Mouse (Mus musculus) adrenal gland (tissue): ENCODE results near the gene Gng12.
"Not testable (repeated sequence)": the region's sequence is repeated elsewhere in the genome, so short reads cannot be mapped to it uniquely, and the experiment has no call there.

Experiments used
- intact Hi-C: fragments of 180-260 bp; cut with DNase I; formaldehyde crosslinking; loops from one replicate; pipeline ENCODE4 v1.15.1; 2025
- long read RNA-seq, 2 experiments: library from polyadenylated mRNA; unstranded; transcript quantifications; one replicate each; pipeline ENCODE4 v2.0.0; 2020; ENCODE audit warnings: borderline replicate concordance in 1 of 2; ENCODE audit not compliant: insufficient replicate concordance in 1 of 2

Gng12 gene
- long read RNA-seq, experiment 1, full-length matches to known transcripts: 17 of 24 reads
- long read RNA-seq, experiment 1, partial matches to known transcripts: 1 of 24 reads
- long read RNA-seq, experiment 1, other reads (novel, unspliced or antisense): 6 of 24 reads
- long read RNA-seq, experiment 2, full-length matches to known transcripts: 21 of 27 reads
- long read RNA-seq, experiment 2, partial matches to known transcripts: 0 of 27 reads
- long read RNA-seq, experiment 2, other reads (novel, unspliced or antisense): 6 of 27 reads

DNA sequence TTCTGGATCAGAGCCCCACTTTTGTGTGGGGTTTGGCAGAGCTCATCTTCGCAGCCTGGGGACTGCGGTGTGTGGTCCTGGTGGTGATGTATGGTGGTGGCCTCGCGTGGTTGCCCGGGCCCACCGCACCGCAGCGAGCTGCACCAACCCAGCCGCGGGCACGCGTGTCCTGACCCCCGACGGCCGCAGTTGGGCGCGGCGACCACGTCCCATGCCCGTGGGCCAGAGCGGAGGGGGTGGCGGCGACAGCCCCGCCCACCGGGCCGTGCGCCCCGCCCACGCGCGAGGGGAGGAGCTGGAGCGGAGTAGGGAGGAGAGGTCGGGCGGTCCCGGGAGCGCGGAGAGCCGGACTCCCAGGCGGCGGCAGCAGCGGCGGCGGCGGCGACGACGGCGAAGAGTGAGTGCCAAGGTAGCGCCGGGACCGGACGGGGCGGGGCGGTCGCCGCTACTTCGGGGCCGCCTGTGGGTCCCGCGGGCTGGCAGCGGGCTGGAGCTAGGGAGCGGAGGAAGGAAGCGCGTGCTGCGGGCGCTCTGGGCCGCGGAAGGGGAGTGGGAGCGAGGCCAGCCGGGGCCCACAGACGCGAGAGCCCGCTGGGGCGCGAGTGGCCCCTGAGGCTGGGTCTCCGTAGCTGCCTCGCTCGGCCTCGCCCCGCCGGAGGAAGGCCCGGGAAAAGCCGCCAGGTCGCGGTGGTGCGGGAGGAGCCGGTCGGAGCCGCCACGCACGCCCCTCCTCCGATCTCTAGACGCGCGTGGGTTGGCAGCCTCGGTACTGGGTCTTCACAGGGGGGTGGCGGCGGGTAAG lies at the start of gene Gng12:
Gng12 (plus strand) TSS at position 279 of the 802 bp plus-strand sequence.
- intact Hi-C loops: loop anchor here (5.0 kb wide), 1 partner anchor 61 kb away; no protein-coding TSS in a partner anchor

- intact Hi-C loops: no loop called here
These were observed 47.3 kb upstream of the Gng12 start for GRCm38 (mm10) chr6:66848936-66849335.

DNA sequence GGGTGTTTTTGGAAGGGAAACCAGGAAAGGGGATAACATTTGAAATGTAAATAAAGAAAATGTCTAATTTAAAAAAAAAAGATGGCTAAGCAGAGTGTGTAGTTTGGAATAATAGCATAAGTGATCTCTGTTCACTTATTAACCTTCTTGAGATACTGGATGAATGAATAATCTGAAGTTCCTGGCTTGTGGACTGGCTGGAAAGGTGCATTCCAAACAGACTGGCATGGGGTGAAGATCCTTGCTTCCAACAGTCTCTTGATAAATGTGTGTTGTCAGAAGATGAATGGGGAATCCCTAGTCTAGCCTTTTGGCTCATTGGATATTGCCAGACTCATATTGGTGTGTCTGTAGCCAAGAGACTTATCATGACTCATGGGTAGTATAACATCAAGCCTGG lies 40.0 kb upstream of the Gng12 start:
- intact Hi-C loops: no loop called here

DNA sequence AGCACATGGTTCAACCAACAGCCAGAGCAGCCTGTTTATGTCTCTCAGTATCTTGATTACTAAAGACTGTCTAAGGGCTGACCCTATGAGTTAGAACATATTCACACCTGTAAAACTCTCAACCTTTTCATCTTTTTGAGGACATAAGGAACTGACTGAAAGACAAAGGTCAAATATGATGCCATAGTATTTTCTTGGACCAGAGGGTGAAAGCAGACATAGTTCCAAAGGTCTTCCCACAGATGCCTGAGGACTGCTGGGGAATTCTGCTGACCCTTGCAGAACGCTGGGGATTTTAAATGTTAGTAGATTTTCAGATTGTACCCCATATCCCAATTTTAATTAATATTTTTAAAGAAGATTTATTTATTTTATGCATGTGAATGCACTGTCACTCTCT lies 37.8 kb upstream of the Gng12 start:
- intact Hi-C loops: no loop called here

DNA sequence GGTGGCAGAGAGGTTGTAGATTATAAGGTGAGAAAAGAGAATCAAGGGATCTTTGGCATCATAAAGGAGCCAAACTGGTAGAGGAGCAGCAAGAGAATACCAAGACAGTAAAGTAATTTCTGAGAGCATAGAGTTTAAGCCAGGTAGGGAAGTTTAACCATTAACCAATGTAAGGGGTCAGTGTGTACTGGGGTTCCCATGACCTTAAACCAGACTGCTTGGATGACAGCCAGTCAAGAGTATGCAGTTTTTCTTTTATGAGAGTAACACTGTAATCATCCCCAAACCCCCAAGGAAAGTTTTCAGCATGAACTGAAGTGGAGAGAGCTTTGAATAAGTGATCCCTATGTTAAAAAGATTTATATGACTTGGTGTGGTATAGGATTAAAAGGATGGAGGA lies 36.8 kb upstream of the Gng12 start:
- intact Hi-C loops: no loop called here

DNA sequence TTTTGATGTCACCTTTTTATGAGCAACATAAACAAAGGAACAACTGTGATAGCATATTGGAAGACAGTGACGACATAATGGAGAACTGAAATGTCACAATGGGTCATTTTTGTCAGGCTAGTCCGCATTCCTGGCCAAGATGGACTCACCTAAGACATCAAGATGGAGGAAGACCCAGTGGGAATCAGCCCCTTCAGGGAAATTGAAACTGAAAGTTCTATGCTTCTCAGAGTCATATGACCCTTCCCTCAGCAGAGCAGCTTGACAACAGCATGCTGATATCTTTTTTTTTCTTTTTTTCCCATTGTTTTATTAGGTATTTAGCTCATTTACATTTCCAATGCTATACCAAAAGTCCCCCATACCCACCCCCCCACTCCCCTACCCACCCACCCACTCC lies 31.7 kb upstream of the Gng12 start:
- intact Hi-C loops: no loop called here

GRCm38 (mm10) chr6:66866295-66866694 lies 29.9 kb upstream of the Gng12 start:
- intact Hi-C loops: no loop called here

DNA sequence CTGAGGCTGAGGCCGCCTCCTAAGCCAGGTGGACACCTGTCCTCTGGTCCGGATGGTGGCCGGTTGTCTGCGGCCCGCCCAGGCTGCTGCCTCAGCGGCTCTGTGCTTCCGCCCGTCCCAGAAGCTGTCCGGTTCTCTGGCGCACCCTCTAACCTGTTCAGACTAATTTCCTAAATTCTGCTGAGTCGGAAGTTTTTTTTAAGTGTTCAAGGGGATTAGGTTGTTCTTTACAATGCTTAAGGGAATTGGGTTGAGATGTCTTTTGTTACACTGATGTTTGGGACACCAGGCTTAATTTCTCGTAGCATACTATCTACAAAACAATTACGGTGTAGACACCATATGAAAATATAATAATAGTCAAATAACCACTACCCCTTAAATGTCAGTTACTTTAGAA lies 19.1 kb upstream of the Gng12 start:
- intact Hi-C loops: not testable (repeated sequence)

DNA sequence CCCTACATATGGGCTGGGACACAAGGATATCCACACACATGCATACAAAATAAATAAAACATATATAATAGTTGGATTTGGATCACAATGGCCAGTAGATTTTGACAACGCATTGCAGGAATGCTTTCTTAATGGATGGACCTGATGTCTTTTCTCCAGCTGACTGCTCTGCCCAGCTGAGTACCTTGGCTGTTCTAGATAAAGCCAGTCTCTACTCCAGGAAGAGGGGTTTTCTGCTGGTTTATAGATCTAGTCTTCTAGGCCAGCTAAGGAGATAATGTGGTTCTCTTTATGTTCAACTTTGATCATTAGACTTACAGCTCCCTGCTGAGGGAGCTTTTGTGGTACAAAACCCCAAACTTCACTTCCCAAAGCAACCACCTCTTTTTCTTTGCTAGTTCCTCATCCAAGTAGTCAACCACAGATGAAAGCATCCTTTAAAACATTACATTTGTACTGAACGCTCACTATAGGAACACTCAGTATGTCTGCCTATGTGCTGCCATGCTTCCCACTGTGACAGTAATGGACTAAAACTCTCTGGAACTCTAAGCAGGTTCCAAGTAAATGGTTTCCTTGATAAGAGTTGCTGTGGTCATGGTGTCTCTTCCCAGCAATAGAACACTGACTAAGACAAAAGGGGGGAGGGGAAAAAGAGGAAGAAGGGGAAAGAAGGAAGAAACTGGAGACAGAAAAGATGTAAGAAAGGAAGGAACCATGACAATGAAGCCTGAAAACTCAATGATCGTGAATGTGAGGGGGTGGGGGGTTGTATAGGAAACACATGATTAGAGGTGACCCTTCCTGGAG lies 5.6 kb upstream of the Gng12 start:
- intact Hi-C loops: no loop called here

DNA sequence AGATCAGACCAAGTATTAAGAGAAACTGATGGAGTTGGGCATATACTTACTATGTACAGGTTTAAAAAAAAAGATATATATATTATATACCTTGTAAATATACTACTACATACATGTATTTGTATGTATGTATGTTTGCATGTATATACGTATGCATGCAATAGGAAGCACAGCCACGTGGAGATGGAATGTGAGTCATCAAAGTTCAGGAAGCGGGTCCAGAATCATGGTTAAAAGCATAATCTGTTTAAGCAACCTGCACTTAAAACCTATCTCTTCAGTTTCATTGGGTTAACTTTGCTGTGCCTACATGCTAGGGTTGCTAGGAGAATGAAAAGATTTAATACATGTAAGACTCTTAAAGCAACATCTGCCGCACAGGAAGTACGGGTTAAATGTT lies 2.2 kb upstream of the Gng12 start:
- intact Hi-C loops: no loop called here

GRCm38 (mm10) chr6:66894999-66895398 lies 1.2 kb upstream of the Gng12 start:
- intact Hi-C loops: loop anchor here (5.0 kb wide), 1 partner anchor 62 kb away; no protein-coding TSS in a partner anchor

DNA sequence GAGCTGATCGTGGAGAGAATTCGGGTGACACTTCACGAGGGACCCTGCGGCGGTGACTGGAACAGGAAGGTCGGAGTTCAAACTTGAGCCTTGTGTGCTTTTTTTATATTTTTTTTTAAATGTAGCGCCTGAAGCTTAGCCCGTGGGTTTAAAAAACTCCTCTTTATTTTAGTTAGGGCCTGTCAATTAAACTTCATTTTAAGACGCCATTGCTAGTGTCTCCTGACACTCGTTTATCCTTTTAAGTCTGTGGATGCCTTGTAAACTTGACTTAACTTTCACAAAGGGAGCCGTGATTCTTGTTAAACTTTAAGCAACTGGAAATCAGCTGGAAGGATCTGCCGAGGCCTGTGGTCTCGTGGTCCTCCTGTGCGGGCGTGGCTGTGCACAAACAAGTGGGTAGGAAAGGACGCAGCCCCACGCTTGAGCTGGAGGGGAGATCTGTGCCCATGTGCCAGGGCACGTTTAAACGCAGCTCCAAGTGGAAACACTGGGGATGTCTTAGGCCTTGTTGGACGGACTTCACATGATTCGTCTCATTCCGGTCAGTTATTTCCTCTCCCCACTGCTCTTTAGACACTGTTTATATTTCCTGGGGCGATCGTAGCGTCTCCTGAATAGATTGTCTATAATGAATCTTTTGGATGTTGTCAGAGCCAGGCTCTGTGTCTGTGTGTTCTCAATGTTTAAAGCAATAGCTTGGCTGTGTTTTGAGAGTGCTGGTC lies 886 bp downstream of the Gng12 start:
- intact Hi-C loops: loop anchor here (5.0 kb wide), 1 partner anchor 60 kb away; no protein-coding TSS in a partner anchor

DNA sequence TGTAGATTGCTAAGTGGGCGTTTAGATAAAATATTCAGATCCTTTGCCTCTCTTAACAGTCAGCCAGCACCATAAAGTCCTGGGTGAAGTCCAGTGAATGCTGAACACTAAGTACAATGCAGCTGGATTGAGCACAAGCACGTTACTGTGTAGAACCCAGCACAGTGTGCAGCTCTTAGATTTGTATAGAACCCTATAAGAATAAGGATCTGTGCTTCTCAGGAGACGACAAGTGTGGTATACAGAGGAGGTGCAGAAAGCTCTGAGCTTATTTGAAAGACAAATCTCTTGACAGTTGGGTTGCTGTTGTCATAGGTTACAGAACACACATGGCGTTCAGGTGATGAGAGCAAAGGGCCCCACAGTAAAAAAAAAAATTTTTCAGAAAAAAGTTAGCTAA lies 1.8 kb downstream of the Gng12 start:
- intact Hi-C loops: loop anchor here (5.0 kb wide), 1 partner anchor 59 kb away; no protein-coding TSS in a partner anchor

DNA sequence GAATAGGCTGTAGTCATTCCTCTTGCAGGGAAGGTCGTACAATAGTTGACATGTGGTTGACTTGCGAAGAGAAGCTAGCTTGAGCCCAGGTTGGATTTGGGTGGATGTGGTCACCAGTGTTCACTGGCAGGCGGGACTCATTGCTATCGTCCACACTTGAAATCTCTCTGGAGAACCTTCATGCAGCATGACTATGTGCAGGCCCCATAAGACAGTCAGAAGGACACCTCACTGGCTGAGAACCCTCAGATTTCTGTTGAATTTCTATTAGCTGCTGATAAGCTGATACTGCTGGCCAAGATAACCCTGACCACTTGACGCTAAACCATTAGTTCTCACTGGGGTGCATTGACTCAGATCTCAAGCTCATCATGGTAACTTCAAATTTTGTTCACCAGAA lies 5.7 kb downstream of the Gng12 start:
- intact Hi-C loops: no loop called here

- intact Hi-C loops: no loop called here
These were observed 7.0 kb downstream of the Gng12 start for GRCm38 (mm10) chr6:66903206-66903605.

- intact Hi-C loops: no loop called here
These were observed 7.5 kb downstream of the Gng12 start for GRCm38 (mm10) chr6:66903720-66904119.

DNA sequence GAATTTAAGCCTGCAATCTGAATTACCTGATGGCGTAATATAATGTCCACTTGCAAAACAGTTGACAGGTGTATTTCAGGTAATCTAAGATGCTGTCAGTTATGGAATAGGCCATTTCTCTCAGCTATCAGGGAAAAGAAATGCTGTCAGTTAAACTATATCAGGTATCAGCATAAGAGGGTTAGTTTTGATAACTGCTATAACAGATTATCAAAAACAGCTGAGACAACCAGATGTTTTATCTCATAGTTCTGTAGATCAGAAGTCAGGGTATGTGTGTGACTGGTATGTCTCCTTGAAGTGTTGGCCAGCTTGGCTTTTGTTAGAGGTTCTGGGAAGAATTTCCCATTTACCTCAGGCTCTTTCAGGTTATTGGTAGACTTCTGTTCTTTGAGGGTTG lies 10.0 kb downstream of the Gng12 start:
- intact Hi-C loops: no loop called here

DNA sequence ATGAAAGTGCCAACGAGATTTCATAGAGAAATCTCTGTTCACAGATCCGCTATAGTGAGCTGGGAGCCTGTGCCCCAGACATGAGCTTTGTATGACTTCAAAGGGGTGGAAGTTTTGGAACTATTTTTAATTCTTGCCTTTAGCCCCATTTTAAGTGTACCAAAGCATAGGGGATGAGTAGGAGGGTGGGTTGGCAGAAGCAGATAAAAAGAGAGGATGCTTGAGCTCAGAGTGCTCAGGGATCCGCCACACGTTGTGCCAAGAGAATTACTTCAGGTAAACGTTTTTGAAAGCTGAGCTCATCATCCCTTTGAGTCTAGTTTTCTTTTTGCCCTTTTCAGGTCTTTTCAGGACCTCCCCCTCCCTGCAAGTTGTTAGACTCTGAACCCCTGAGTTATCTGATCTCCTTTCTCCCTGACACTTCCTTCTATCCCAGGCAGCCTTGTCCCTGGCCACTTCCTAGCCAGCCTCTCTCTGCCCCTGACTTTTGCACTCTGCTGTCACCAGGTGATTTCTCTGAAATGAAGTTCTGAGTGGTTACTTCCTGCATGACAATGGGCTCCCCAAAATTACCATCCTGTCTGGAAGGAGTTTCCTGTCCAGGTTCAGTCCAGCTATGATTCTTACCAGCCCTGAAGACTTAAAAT lies 12.3 kb downstream of the Gng12 start:
- intact Hi-C loops: no loop called here

DNA sequence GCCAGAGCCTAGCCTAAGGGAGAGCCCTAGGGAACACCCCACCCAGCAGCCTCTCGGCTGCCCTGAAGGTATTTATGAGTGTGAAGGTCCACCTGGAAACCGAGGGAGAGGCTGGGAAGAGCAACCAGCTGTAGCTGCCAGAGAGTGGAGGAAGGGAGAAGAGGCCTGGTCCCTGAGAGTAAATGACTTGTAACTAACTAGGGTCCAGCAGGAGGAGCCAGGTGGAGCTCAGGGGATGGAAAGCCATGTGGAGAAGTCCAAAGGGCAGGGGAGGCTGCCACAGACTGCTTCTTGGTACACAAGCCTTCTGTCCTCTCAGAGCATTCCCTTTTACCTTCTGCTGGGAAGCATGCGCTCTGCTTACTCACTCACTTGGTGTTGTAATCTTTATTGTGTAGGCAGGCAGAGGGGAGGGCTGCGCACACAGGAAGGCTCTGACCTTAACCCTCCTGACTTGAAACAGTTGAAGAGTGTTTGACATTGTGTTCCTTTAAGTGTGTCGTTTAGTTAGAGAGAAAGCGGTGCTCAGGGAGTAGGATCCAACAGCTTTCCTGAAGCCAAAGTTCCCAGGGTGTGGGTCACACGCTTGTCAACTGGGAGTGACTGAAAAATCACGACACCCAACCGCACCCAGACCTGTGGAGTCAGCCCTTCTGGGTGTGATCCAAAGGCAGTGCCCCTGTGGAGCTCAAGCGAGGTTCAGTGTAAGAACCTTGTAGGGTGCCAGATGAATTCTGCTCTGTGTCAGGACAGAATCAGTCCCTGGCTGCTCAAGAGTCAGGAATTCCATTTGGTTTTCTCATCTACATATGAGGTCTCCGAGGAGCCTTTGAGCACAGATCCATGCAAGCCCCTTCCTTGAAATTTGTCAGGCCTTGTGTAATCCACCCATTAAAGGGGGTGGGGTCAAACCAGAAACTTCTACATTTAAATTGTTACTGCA lies 14.6 kb downstream of the Gng12 start:
- intact Hi-C loops: no loop called here
